Mouse (Mus musculus): Measurements from ENCODE around the gene E2f4.

DNA sequence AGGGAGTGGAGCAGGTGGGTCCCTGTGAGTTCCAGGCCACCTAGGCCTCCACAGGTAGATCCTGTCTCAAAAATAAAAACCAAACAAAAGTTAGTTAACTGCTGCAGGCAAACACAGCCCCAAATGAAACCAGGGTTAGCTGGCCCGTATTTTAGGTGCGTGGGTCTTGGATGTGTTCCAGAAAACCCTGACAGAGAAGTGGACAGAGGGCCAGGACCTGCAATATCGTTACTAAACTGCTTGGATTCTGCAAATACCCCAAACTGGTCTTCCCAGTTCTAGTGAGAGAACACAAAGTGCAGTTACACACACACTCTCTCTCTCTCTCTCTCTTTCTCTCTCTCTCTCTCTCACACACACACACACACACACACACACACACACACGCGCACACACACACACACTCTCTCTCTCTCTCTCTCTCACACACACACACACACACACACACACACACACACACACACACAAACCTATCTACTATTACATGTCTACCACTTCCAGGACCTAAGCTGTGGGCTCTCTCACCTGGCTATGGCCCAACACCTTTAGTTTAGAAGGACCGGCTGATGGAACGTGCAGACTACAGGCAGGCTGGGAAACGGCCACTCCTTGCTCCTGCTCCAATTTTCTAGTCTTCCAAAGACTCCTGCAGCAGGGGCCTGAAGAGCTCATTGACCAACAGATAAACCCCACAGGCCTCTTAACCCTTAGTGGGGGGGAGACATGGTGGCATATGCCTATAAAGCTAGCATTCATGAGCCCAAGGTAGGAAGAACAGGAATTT, 46.5 kb downstream of the E2f4 start:
- TF ChIP-seq CTCF (conservative IDR thresholded peaks at IDR 0.05 in 1 of 2, IDR thresholded peaks at IDR 0.05 in 1 of 2; ENCODE audit: low read depth in 2 of 2, low read length in 2 of 2): no peak
- TF ChIP-seq MYC (IDR thresholded peaks at IDR 0.05; ENCODE audit: low read depth, low read length): no peak
- no peak for TF ChIP-seq SIN3A (IDR thresholded peaks at IDR 0.05; ENCODE audit: low read length)
- no peak for TF ChIP-seq TCF12 (IDR thresholded peaks at IDR 0.05; ENCODE audit: low read depth, low read length)
- no peak for TF ChIP-seq E2F4 (IDR thresholded peaks at IDR 0.05; ENCODE audit: insufficient replicate concordance, low read depth, low read length)
- no peak for TF ChIP-seq ZMIZ1 (IDR thresholded peaks at IDR 0.05; ENCODE audit: low read depth, low read length)

All from CH12.LX (cell line).